Mouse (Mus musculus): ENCODE data around the gene Mthfr. TPM values are rescaled to one million over a fixed set of nuclear protein-coding genes. Genes with fewer than 3 reads are reported as not detected.

Mthfr gene
- total and polyA plus RNA-seq, 3 experiments: 7.4 to 15.5 TPM; not detected in 1

DNA sequence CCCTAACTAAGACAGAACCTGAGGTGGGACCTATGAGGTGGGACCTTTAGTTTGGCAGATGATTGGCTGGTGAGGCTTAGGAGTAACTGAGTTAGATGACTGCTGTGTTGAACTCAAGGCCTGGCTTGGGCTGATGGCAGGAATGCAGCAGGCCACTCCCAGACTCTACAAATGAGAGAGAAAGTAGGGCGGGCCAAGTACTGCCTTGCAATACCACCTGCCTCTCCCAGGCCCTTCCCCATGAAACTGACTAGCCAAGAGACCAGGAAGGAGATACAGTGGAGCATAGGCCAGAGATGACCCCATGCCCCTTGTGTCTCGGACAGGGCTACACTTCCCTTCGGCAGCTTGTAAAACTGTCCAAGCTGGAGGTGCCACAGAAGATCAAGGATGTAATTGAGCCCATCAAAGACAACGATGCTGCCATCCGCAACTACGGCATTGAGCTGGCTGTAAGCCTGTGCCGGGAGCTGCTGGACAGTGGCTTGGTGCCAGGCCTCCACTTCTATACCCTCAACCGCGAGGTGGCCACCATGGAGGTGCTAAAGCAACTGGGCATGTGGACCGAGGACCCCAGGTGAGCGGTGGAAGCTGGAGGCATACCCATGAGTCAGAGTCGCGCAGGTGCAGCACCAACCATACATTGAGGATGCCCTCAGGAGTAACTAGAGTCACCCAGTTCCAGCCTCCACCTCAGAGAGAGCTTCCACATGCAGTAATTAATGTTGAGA is 12.3 kb downstream of the Mthfr start:
- peaks cover 4% of the 10 kb centered on the region in 2 experiments for H3K4me1 ChIP-seq (ENCODE audit: control insufficient read depth in 1 of 2, insufficient read depth in 2 of 2, low read length in 2 of 2)
- peaks cover 0 to 8% of the 10 kb centered on the region in 2 experiments; a peak in 3 of 4 replicates for H3K36me3 ChIP-seq (ENCODE audit: control insufficient read depth in 1 of 2, insufficient read depth in 2 of 2, low read length in 2 of 2)
- H3K27me3 ChIP-seq (ENCODE audit: control insufficient read depth in 1 of 2, insufficient read depth in 2 of 2, low read length in 2 of 2): no peaks in the 10 kb centered on the region
- no peak overlapping the region for H3K27ac ChIP-seq (ENCODE audit: control insufficient read depth, low read depth, low read length)
- no peak overlapping the region for H3K4me3 ChIP-seq (ENCODE audit: control insufficient read depth in 1 of 2, insufficient read depth in 1 of 2, low read depth in 2 of 2, low read length in 2 of 2)
- no peaks in the 10 kb centered on the region for H3K9me3 ChIP-seq (replicated peaks; ENCODE audit: insufficient read depth, low read length)
- no peak for DNase-seq (ENCODE audit: low read depth, low spot score)
- H3K79me2 ChIP-seq (ENCODE audit: control insufficient read depth, insufficient read depth, low read length, poor library complexity): no peaks in the 10 kb centered on the region
- TF ChIP-seq GATA1 (IDR thresholded peaks at IDR 0.05; ENCODE audit: low read depth, low read length): no peak
- TF ChIP-seq MYB (IDR thresholded peaks at IDR 0.05; ENCODE audit: low read depth, low read length): no peak
- no peak for TF ChIP-seq RCOR1 (IDR thresholded peaks at IDR 0.05; ENCODE audit: low read depth, low read length)
- H3K9ac ChIP-seq (ENCODE audit: control insufficient read depth, low read depth, low read length, poor library complexity, severe bottlenecking): no peak overlapping the region

DNA sequence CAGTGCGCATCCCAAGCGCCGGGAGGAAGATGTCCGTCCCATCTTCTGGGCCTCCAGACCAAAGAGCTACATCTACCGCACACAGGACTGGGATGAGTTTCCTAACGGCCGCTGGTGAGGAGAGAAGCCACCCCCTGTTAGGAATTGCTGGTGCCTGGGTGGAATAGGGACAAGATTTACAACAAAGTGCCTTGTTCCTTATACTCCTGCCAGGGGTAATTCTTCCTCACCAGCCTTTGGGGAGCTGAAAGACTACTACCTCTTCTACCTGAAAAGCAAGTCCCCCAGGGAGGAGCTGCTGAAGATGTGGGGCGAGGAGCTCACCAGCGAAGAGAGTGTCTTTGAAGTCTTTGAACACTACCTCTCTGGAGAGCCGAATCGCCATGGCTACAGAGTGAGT is 13.0 kb downstream of the Mthfr start:
- Histone ChIP-seq H3K4me1 (ENCODE audit: control insufficient read depth in 1 of 2, insufficient read depth in 2 of 2, low read length in 2 of 2) (peaks cover 1 to 3% of the 10 kb centered on the region in 2 experiments), H3K4me3 (ENCODE audit: control insufficient read depth in 1 of 2, insufficient read depth in 1 of 2, low read depth in 2 of 2, low read length in 2 of 2) (no peak overlapping the region), H3K27me3 (ENCODE audit: control insufficient read depth in 1 of 2, insufficient read depth in 2 of 2, low read length in 2 of 2) (no peaks in the 10 kb centered on the region), H3K79me2 (ENCODE audit: control insufficient read depth, insufficient read depth, low read length, poor library complexity) (no peaks in the 10 kb centered on the region), H3K9ac (ENCODE audit: control insufficient read depth, low read depth, low read length, poor library complexity, severe bottlenecking) (no peak overlapping the region), H3K9me3 (replicated peaks; ENCODE audit: insufficient read depth, low read length) (no peaks in the 10 kb centered on the region), H3K36me3 (ENCODE audit: control insufficient read depth in 1 of 2, insufficient read depth in 2 of 2, low read length in 2 of 2) (peaks cover 0 to 5% of the 10 kb centered on the region in 2 experiments; a peak in 3 of 4 replicates), H3K27ac (ENCODE audit: control insufficient read depth, low read depth, low read length) (no peak overlapping the region)
- DNase-seq (ENCODE audit: low read depth, low spot score): no peak
- TF ChIP-seq E2F4 (IDR thresholded peaks at IDR 0.05; ENCODE audit: borderline replicate concordance, low read depth, low read length): no peak
- no peak for TF ChIP-seq USF1 (IDR thresholded peaks at IDR 0.05; ENCODE audit: low read depth, low read length)

DNA sequence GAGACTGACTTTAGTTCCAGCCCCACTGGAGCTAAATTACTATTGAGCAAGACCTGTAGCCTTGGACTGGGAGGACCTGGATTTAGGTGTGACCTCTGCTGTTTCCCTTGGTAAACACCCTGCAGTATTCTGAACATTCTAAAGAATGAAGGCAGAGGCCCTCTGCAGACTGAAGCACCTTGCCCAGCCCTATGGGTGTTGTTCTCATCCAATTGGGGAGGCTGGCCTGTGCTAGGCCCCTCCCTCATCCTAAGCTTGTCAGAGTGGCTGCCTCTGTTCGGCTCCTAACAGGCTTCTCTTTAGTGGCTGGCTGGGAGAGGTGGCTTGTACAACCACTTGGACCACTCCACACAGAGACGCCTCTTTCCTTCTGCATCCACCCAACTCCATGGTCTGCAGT is 14.1 kb downstream of the Mthfr start:
- no peaks in the 10 kb centered on the region for H3K27me3 ChIP-seq (ENCODE audit: control insufficient read depth in 1 of 2, insufficient read depth in 2 of 2, low read length in 2 of 2)
- H3K4me1 ChIP-seq (ENCODE audit: control insufficient read depth in 1 of 2, insufficient read depth in 2 of 2, low read length in 2 of 2): no peaks in the 10 kb centered on the region
- H3K36me3 ChIP-seq (ENCODE audit: control insufficient read depth in 1 of 2, insufficient read depth in 2 of 2, low read length in 2 of 2): no peaks in the 10 kb centered on the region; a peak in 1 of 4 replicates
- no peak for TF ChIP-seq E2F4 (IDR thresholded peaks at IDR 0.05; ENCODE audit: borderline replicate concordance, low read depth, low read length)
- TF ChIP-seq MXI1 (IDR thresholded peaks at IDR 0.05; ENCODE audit: low read depth, low read length): no peak
- no peak for TF ChIP-seq BHLHE40 (IDR thresholded peaks at IDR 0.05; ENCODE audit: borderline replicate concordance, low read depth, low read length)
- no peak for TF ChIP-seq SIN3A (IDR thresholded peaks at IDR 0.05; ENCODE audit: low read length)
- no peak for TF ChIP-seq HCFC1 (IDR thresholded peaks at IDR 0.05; ENCODE audit: low read depth, low read length)
- TF ChIP-seq UBTF (IDR thresholded peaks at IDR 0.05; ENCODE audit: borderline replicate concordance, insufficient read depth, low read depth, low read length): no peak
- TF ChIP-seq TAL1 (IDR thresholded peaks at IDR 0.05; ENCODE audit: low read length): no peak
- TF ChIP-seq USF2 (IDR thresholded peaks at IDR 0.05; ENCODE audit: borderline replicate concordance in 1 of 2, insufficient read depth in 1 of 2, low read depth in 1 of 2, low read length in 2 of 2): no peak
- no peak for TF ChIP-seq RAD21 (IDR thresholded peaks at IDR 0.05; ENCODE audit: low read depth, low read length)
- no peak for TF ChIP-seq MAFK (IDR thresholded peaks at IDR 0.05; ENCODE audit: borderline replicate concordance, low read depth, low read length)
- no peak for TF ChIP-seq ETS1 (IDR thresholded peaks at IDR 0.05; ENCODE audit: low read depth, low read length)
- no peak for TF ChIP-seq KAT2A (conservative IDR thresholded peaks at IDR 0.05; ENCODE audit: low read depth, low read length)
- no peak for TF ChIP-seq NRF1 (IDR thresholded peaks at IDR 0.05; ENCODE audit: insufficient read depth, low read depth, low read length, poor library complexity, severe bottlenecking)
- no peak for TF ChIP-seq USF1 (IDR thresholded peaks at IDR 0.05; ENCODE audit: low read depth, low read length)
- TF ChIP-seq ZMIZ1 (IDR thresholded peaks at IDR 0.05; ENCODE audit: low read depth, low read length): no peak
- no peak for TF ChIP-seq TCF12 (IDR thresholded peaks at IDR 0.05; ENCODE audit: low read depth, low read length)
- no peak for TF ChIP-seq POLR2AphosphoS2 (IDR thresholded peaks at IDR 0.05; ENCODE audit: low read length)
- H3K4me3 ChIP-seq (ENCODE audit: control insufficient read depth in 1 of 2, insufficient read depth in 1 of 2, low read depth in 2 of 2, low read length in 2 of 2): no peak overlapping the region
- no peak overlapping the region for H3K27ac ChIP-seq (ENCODE audit: control insufficient read depth, low read depth, low read length)
- no peaks in the 10 kb centered on the region for H3K79me2 ChIP-seq (ENCODE audit: control insufficient read depth, insufficient read depth, low read length, poor library complexity)
- no peak for DNase-seq (ENCODE audit: low read depth, low spot score)
- H3K9me3 ChIP-seq (replicated peaks; ENCODE audit: insufficient read depth, low read length): no peaks in the 10 kb centered on the region
- no peak overlapping the region for H3K9ac ChIP-seq (ENCODE audit: control insufficient read depth, low read depth, low read length, poor library complexity, severe bottlenecking)
